Mouse (Mus musculus) adrenal gland, postnatal 14 days (tissue): ENCODE measurements around the gene Slamf1. TPM values are rescaled to one million over a fixed set of nuclear protein-coding genes. Genes with fewer than 3 reads are reported as not detected.
A peak's percentile ranks its signal among the peaks of the same experiment; 100 is the strongest.
"Not testable (repeated sequence)": the region's sequence is repeated elsewhere in the genome, so short reads cannot be mapped to it uniquely, and the experiment has no call there.

ENCODE experiments used
- DNase-seq: peaks from one replicate; pipeline ENCODE4 v3.0.0; 2021; ENCODE audit warnings: mixed read lengths
- total RNA-seq: library from RNA; stranded (reverse); gene quantifications from 2 replicates; pipeline ENCODE4 v1.2.3, GENCODE M21; 2021

Slamf1 gene
- total RNA-seq, 1 experiment from 2014 or later = 0.30 TPM

DNA sequence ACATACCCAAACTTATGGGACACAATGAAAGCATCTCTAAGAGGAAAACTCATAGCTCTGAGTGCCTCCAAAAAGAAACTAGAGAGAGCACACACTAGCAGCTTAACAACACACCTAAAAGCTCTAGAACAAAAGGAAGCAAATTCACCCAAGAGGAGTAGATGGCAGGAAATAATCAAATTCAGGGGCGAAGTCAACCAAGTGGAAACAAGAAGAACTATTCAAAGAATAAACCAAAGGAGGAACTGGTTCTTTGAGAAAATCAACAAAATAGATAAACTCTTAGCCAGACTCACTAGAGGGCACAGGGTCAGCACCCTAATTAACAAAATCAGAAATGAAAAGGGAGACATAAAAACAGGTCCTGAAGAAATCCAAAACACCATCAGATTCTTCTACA is 44.1 kb downstream of the Slamf1 start:
- not testable (repeated sequence) for DNase-seq

DNA sequence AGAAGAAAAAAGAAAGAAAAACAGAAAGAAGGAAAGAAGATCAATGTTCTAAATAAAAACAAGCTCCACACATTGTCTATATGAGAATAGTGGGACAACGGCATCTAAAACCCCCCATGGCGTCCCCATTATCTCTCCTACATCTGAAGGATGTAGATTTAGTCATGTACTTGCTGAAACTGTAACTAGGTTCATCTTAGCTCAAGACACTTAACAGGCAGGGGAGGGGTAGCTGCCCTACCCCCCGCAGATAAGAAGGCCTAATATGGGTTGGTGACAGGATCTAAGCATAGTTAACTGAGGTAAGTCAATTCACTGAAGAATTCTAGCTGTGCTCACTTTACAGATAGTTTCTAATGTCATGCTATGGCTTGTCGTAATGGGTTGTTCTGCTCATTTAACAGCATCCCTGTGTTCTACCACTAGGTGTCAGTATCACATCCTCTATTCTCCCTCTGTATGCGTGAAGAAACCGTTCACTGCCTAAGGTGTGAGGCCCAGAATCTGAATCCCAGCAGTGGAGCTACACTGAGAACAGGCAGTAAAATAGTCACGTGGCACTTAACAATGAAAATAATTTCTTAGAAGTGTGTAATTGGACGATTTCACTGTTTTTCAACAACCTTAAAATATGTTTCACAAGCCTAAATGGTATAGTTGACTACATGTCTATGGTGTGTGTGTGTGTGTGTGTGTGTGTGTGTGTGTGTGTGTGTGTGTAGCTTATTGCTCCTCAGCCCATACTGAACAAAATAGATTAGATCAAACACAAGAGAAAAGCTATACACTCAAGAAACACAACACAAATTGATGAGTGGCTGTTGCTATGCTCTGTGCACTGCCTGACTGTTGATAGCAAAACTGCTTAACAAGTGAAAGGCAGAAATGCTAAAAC is 48.9 kb downstream of the Slamf1 start:
- DNase-seq = peak; percentile 24

DNA sequence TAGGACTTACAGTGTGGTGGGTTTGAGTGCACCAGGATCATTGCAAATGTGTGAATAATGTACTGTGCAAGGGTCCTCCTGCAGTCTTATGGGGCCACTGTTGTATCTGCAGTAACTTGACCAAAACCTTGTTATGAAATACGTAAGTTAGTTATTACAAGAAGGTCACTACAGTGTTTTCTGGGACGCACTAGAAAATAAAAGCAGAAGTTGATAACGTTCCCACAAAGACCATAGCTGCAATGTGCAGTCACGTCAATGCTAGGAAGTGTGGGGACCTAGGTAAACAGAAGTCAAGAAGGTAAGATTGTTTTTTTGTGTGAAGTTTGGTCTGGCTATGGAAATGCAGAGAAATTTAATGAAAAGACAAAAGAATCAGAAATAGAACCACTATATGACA is 50.1 kb downstream of the Slamf1 start:
- DNase-seq = no peak

DNA sequence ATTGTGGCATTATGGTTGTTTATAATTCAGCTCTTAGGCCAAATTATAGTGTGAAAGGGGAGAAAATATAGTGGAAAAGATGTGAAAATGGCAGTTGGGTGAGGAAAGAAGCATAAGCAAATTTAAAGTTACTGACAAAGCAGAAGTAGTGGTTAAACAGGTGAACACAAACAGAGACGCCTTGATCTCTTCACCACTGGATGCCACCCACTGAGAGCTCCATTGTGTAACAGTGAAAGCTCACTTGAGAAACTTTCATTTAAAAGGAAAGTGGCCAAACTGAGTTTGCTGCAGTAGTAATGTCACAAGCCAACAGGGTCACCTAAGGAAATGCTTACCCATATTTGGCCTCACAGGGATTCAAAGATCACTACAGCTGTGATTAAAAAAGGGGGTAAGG is 54.4 kb downstream of the Slamf1 start:
- DNase-seq = no peak

DNA sequence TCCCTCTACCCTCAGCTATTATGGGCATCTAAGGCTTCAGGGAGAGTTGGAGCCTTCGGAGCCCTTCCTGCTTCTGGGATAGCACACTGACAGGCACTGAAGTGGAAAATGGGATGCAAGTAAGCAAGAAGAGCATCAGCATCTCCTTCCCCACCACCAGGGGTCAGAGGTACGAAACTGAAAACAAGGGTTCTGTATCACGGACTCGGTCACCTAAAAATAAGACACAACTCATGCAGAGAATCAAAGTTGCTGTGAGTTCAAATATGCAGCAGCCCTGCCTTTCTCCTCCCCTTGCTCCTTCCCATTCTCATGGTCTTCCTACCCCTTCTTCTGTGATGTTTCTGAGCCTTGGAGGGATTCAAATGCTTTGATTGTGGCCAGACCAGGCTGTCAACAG is 58.5 kb downstream of the Slamf1 start:
- DNase-seq = no peak

DNA sequence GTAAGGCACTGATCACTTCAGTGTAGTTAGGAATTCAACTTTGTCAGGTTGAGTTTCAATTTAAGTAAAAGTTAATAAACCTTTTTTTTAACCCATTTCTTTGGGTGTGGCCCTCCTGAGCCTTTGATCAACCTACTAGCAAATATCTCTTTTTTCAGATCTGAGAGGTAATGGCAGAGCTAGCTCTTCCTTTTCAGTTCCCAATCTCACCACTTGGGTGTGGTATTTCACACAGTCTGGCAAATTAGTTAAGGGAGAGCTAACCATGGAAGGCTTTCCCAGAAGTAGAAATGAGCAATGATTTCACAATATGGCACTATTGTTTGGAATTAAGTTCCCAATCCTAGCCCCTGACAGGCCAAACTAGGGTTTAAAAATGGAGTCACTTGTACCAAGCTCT is 59.2 kb downstream of the Slamf1 start:
- no peak for DNase-seq

DNA sequence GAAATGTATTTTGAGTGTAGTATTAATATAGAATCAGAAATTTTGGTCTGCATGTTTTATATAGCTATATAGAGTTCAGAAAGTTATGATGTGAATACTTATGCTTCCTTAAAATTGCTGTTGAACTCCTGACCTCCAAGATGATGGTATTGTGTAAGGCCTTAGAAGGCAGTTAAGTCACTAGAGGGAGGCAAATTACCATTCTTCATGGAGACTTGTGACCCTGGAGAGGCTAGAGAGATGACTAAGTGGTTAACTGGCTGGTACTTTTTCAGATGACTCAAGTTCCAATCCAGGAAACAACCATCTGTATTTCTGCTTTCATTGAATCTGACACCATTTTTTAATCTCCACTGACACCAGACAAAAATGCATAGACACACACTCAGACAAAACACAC is 60.7 kb downstream of the Slamf1 start:
- no peak for DNase-seq

DNA sequence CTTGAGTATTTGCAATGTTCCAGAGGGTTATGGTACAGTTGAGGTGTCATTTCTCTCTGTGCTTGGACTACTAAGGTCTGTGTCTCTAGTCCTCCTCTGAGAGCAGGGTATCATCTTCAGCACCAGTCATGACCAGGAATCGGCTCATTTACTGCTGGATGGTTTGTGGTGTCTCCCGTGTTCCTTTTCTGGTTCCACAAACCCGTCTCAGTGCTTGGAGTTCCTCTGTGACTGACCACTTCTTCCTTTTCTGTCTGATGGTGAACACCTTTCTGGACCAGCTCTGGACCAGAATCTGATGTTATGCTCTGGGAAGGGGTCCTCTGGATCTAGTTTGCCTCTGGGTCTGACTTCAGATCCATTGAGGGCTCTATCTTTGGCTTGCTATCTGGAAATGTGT is 72.6 kb downstream of the Slamf1 start, which contains the start of gene Cd84:
Gene Cd84 (plus strand): TSS at position 210 of the 400 bp plus-strand sequence.
- no peak for DNase-seq

DNA sequence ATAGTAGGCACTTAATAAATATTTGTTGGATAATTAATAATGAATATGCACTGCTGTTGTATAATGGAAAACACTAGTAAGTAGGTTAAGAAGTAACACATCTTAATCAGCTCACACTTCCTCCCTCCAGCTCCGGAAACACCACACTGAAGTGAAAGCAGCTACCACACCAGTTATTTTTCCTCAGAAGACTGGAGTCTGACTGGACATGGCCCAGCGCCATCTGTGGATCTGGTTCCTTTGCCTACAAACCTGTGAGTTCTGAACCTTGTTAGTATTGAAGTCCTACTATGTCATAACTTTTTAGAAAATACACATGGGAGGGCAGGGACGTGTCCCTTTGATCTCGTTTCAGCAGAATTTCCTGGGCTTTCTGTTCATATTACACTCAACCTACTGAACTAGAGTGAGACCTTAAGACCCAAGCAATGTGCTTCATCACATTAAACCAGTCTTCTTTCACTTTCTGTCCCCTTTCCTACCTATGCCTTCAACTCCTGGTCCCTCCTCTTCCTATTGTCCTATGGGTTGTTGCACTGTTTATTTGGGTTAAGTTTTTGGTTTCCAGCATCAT is 73.6 kb downstream of the Slamf1 start:
- DNase-seq = no peak

DNA sequence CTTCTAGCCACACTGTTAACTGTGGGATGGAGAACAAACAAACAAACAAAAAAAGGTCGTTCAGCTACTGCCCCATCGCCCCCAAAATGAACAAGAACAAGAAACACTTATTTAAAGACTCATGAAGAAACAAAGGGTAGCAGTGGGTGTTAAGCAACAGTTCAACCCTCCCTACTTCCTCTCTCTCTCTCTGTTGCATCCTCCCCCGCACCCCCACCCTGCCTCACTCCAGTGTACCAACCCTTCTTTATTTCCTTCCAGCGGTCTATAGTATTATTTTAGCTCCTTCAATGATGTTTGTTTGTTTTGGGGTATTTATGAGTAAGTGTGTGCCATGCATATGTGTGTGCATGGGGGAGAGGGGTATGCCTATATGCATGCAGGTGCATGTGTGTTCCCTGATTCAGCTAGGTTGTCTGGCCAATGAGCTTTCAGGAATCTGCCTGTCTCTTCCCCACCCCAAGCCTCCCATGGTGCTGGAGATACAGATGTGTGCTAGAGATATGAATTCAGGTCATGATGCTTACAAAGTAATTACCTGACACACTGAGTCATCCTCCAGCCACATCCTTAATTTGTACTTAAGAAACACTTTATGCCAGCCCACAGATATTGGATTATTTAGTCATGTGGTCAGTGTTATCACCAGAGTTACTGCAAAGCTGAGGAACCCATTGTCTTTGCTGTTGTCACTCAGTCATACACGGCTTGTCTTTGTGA is 78.3 kb downstream of the Slamf1 start:
- DNase-seq = peak; percentile 8

DNA sequence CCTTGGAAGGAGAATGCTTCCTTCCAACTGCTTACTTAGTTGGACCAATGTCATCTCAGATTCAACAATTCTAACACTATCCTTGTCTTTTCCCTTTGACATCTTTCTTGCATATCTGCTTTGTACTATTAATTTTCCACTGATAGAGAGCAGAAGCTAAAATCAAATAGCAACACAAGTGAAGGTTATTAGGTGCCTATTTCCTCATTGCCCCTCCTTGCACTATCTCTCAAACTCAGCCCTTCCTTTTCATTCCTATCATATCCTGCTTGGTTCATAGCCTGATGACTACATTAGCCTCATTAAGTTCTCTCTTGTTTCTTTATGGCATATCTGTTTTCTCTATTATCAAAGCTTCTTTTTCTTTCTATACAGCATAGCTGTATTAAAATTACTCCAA is 81.3 kb downstream of the Slamf1 start:
- DNase-seq = no peak

DNA sequence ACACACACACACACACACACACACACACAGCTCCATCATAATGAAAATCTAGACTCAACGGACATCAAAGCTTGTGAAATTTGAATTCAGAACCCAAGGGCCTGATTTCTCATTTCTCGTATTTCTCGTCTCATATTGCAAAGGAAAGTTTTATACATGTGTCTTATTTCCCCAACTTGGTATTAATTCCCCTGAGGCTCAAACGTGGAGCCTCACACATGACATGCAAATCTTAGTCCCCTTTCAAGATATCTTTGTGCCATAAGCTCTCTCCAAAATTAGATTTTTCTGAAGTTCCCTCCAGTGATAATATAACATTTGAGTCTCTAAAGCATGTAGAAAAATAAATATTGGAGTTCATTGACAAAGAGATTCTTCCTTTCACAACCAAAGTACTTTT is 81.8 kb downstream of the Slamf1 start:
- DNase-seq = no peak

DNA sequence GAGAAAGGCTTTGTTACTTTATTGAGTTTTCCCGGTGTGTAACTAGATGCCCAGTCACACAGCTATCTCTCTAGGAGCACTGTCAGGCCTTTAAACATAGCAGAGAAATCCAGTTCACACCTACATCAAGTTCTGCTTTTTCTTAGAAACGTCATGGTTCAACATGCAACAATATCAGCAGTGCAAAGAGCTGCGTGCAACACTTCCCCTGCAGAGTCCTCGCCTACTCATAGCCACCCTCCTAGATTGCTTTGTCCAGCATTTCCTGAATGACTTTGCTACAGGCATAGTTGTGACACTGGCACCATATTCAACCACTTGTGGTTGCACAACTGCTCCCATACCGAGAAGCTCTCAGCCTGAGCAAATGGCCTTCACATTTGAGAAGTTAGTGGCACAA is 82.5 kb downstream of the Slamf1 start:
- no peak for DNase-seq

Other genes starting within 250 kb of the Slamf1 start
- not detected in 2 replicates for gene Itln1, start 231.8 kb upstream of the Slamf1 start, total RNA-seq
- gene Cd244a, start 207.9 kb upstream of the Slamf1 start, total RNA-seq = 0.48 and 1.3 TPM in 2 replicates
- gene Ly9, start 159.7 kb upstream of the Slamf1 start, total RNA-seq = 0.85 and 6.1 TPM in 2 replicates
- gene Slamf7, start 114.1 kb upstream of the Slamf1 start, total RNA-seq = 0.74 and 2.7 TPM in 2 replicates
- 2.6 and 7.7 TPM in 2 replicates for gene Cd48, start 85.1 kb upstream of the Slamf1 start, total RNA-seq
- 2.9 and 9.1 TPM in 2 replicates for gene Cd84, start 72.6 kb downstream of the Slamf1 start, total RNA-seq
- 0.11 and 0.75 TPM in 2 replicates for gene Gm10521, start 128.5 kb downstream of the Slamf1 start, total RNA-seq
- gene Slamf6, start 150.4 kb downstream of the Slamf1 start, total RNA-seq = 1.5 and 9.3 TPM in 2 replicates